Mouse (Mus musculus) brain, embryonic 14.5 days (tissue): ENCODE results near the gene Aicda.
A peak's percentile ranks its signal among the peaks of the same experiment; 100 is the strongest.

ENCODE experiments used
- CTCF ChIP-seq: fragments of 200-500 bp; IDR thresholded peaks from 2 replicates; pipeline ENCODE4 v1.5.1; 2012; ENCODE audit warnings: inconsistent platforms, mild to moderate bottlenecking, moderate library complexity, borderline replicate concordance; ENCODE audit not compliant: insufficient read depth, insufficient read length; ENCODE audit errors: extremely low read depth
- POLR2A ChIP-seq: fragments of 200-500 bp; IDR thresholded peaks from 2 replicates; pipeline ENCODE4 v1.6.1; 2012; ENCODE audit warnings: mild to moderate bottlenecking, inconsistent platforms, borderline replicate concordance; ENCODE audit not compliant: poor library complexity, insufficient read depth, insufficient read length, severe bottlenecking; ENCODE audit errors: extremely low read depth

DNA sequence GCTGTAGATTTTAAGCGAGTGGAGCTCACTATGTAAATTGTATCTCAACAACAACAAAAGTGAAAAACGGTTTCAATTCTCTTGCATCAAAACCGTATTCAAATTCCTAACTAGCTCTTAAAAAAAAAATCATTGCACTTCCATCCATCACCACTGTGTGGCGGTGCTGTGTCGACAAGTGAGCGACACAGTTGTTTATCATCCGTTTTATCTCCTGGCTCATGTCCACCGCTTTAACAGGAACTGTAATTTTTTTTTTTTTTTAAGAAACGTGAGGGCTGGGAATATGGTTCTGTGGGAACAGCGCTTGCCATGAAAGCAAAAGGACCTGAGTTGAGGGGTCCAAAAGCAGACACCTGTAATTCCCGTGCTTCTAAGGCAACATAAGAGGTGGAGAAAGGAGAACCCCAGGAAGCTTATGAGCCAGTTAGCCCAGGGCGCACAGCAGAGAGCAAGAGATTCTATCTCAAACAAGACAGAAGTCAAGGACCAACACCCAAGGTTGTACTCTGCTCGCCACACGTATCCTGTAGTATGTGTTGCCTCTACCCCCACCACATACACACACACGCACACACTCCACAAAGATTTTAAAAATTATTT, 3.5 kb downstream of the Aicda start:
- TF ChIP-seq CTCF, result peak; percentile 75; the same call in 1 of the 2 replicates
- TF ChIP-seq POLR2A, result no peak
